Mouse (Mus musculus): ENCODE measurements at regions not wholly inside any gene's neighbourhood (a gene's known extent, or its start where the extent isn't known, plus 50 kb on each side); places are given as distances from the start of the nearest gene placed in this dataset.

GRCm38 (mm10) chr15:72101730-72102129, 1732.6 kb upstream of the Gm6569 start:
- peak; percentile 52 to 68 for DNase-seq

GRCm38 (mm10) chr15:72105830-72106413, 1728.4 kb upstream of the Gm6569 start:
- peak; percentile 61 to 78 for DNase-seq

DNA sequence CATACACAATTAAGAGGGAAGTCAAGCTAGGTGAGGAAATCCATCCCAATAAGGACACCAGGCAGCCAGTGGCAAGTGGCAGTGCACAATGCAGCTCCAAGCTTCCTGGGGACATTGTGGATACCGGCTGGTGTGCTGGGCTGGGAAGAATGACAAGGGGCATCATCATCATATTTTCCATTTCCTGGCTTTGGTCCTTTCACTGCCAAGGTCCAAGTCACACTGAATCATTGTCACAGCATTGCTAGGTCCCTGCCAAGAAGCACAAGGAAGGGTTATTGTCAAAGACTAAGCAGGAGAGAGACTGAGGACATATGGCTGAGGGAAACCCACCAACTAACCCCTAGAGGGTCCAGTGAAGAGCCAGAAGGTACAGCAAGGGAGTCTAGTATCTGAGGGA, 1723.8 kb upstream of the Gm6569 start:
- peak; percentile 88 to 90 for DNase-seq

DNA sequence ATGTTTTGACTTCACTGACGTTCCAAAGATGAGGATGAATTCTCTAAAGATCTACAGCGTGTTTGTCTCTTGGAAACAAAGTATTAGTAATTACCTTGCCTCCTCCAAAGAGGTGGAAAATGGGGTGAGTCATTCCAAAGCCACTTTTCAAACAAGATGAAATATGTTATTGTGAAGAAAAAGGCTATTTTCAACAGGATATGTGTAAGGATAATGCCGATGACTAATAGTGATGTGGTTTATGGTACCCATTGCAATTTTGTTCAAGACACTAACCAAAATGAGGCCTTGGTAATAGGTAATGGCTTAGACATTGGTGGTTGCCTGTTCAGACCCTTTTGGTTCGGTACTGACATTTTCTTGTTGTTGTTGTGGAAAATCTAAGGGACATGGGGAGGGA, 1717.6 kb upstream of the Gm6569 start:
- DNase-seq, result no peak

GRCm38 (mm10) chr15:72134226-72134625, 1700.1 kb upstream of the Gm6569 start:
- DNase-seq, result no peak

- no peak for DNase-seq
Observed at GRCm38 (mm10) chr15:72135992-72136617, 1698.3 kb upstream of the Gm6569 start.

DNA sequence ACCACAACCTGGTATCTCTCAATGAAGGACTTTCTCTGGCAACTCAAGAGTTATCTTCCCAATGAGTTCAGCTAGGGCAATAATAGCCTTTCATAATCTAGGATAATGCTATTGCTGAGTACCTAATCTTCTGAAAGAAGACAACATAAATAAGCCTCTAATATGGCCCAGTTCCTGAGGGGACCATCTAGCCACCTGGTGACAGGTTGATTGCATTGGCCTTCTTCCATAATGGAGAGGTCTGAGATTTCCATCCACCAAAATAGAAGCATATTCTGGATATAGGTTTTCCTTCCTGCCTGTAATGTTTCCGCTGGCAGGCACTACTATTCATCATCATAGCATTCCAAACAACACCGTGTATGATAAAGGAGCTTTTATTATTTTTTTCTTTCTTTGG, 1694.2 kb upstream of the Gm6569 start:
- DNase-seq, result no peak

- DNase-seq, result peak; percentile 77 to 87
Observed at GRCm38 (mm10) chr15:72150581-72150980, 1683.8 kb upstream of the Gm6569 start.

GRCm38 (mm10) chr15:72158505-72158904, 1675.9 kb upstream of the Gm6569 start:
- DNase-seq, result no peak

- DNase-seq, result no peak
Observed at GRCm38 (mm10) chr15:72200861-72201260, 1633.5 kb upstream of the Gm6569 start.

- peak; percentile 75 to 83 for DNase-seq
Observed at GRCm38 (mm10) chr15:72201791-72202190, 1632.6 kb upstream of the Gm6569 start.

GRCm38 (mm10) chr15:72205240-72205799, 1629.0 kb upstream of the Gm6569 start:
- DNase-seq, result no peak

- DNase-seq, result peak; percentile 98 to 99
Observed at GRCm38 (mm10) chr15:72205950-72206349, 1628.4 kb upstream of the Gm6569 start.

DNA sequence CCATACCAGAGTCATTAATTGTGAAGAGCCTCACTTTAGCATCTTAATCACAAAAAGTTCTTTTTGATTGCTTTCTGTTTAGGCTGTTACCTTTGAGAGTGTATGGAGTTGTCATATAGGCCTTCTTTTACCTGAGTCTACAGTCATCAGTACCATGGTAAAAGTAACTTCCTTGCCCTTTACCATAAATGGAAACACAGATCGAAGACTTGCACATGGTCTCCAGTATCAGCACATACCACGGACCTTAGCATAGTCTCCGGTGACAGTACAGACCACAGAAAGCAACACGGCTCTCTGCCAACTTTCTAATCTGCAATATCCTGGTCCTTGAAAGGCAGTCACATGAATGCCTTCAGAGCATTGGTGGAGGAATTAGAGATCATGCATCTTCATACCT, 1626.8 kb upstream of the Gm6569 start:
- DNase-seq, result no peak

- DNase-seq, result no peak
Observed at GRCm38 (mm10) chr15:72208076-72208475, 1626.3 kb upstream of the Gm6569 start.

- no peak for DNase-seq
Observed at GRCm38 (mm10) chr15:72208973-72209372, 1625.4 kb upstream of the Gm6569 start.

GRCm38 (mm10) chr15:72217731-72218130, 1616.6 kb upstream of the Gm6569 start:
- no peak for DNase-seq

DNA sequence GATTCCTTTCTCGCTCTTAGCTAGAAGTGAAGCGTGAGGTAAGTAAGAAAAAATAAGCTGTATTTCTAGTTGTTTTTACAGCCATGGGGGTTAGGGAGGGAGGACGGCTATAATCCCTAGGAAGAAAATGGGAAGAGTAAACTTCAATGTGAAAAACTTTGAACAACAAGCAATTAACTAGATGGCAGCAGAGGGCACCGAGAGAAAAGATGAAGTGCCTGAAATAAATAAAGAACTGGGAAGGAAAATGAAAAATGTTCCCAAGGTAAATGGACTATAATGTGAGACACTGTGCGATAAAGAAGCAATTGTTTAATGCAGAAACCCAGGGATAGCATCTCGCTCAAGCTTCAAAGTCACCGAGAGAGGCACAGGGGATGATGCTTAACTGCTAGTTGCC, 1614.4 kb upstream of the Gm6569 start:
- no peak for DNase-seq

- peak; percentile 59 to 63 for DNase-seq
Observed at GRCm38 (mm10) chr15:72220786-72221185, 1613.6 kb upstream of the Gm6569 start.

DNA sequence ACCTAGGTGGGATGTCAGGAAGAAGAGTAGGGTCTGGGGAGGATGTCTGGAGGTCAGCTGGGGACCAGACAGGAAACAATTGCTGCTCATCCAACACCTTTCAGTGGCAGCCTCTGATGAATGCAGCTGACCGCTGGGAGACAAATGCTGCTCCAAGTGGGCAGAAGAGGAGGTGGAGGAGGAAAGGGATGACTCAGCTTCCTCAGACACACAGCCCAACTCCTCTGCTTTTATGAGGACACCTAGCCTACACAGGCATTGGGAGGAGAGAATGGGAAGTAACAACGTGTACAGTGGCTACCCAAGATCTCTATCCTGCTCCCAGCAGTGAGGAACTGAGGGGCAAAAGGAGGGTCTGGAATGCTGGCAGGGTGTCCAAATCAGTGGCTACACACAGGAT, 1602.0 kb upstream of the Gm6569 start:
- no peak for DNase-seq

- DNase-seq, result no peak
Observed at GRCm38 (mm10) chr15:72264619-72265018, 1569.7 kb upstream of the Gm6569 start.

- peak; percentile 36 to 53 for DNase-seq
Observed at GRCm38 (mm10) chr15:72283846-72284245, 1550.5 kb upstream of the Gm6569 start.

- no peak for DNase-seq
Observed at GRCm38 (mm10) chr15:72296648-72297047, 1537.7 kb upstream of the Gm6569 start.

DNA sequence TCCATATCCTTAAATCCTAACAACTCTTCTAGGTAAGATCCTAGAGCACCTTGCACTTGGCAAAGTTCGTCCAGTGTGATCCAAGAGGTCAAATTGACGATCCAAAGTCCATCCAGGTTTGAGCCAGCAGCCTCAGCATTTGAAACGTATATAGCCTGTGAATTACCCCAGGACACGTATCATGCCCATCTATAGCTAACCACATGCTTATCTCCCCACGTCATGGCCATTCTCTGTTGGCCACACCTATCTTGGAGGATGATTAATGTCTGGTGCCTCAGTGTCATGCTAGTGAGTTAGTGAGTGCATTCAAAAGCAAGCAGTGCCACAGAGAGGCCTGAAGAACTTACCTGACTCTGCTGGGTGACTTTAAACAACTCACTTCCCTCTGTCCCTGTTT, 1521.9 kb upstream of the Gm6569 start:
- no peak for DNase-seq

- no peak for DNase-seq
Observed at GRCm38 (mm10) chr15:72321528-72321927, 1512.8 kb upstream of the Gm6569 start.

All from cerebellum, postnatal 10 days (tissue).